Mouse (Mus musculus): ENCODE data around the gene Bub3. TPM values are rescaled to one million over a fixed set of nuclear protein-coding genes. Genes with fewer than 3 reads are reported as not detected.

The Bub3 gene
- 206 and 224 TPM in 2 replicates for polyA plus RNA-seq (2015; fragmentation: Nextera tagmentation; extraction: Ambion mirVana)

GRCm38 (mm10) chr7:131559986-131560696 is at the start of gene Bub3:
Bub3 (plus strand) TSS chr7:131560222.
- Histone ChIP-seq H3K9ac (replicated peaks) (peak within 1 kb of the TSS; percentile 81), H3K4me3 (replicated peaks) (peak within 1 kb of the TSS; percentile 71), H3K4me2 (replicated peaks) (peak within 1 kb of the TSS; percentile 68), H3K4me1 (replicated peaks) (peaks cover 45% of the 10 kb centered on the region), H3K27me3 (peaks cover 44% of the 10 kb centered on the region), H3K36me3 (peaks cover 29% of the 10 kb centered on the region), H3K9me3 (no peaks in the 10 kb centered on the region), H3K27ac (peak within 1 kb of the TSS; percentile 82)
- WGBS, result under 1% methylated on average over 44 of the region's 51 CpGs
- peak; percentile 96 for ATAC-seq

- Histone ChIP-seq H3K9ac (replicated peaks) (no peak overlapping the region), H3K4me1 (replicated peaks) (peaks cover 29% of the 10 kb centered on the region), H3K27me3 (peaks cover 90% of the 10 kb centered on the region), H3K36me3 (no peaks in the 10 kb centered on the region), H3K27ac (no peak overlapping the region), H3K4me3 (replicated peaks) (no peak overlapping the region), H3K4me2 (replicated peaks) (no peak overlapping the region), H3K9me3 (no peaks in the 10 kb centered on the region)
- peak; percentile 57; the same call in 1 of the 2 replicates for ATAC-seq
- 0% methylated on average over 7 of the region's 7 CpGs for WGBS
Observed at GRCm38 (mm10) chr7:131539979-131540378, 20.0 kb upstream of the Bub3 start.

- no peaks in the 10 kb centered on the region for H3K9me3 ChIP-seq
- 1% methylated on average over 41 of the region's 41 CpGs for WGBS
- no peak overlapping the region for H3K27ac ChIP-seq
- peaks cover 99% of the 10 kb centered on the region for H3K27me3 ChIP-seq
- H3K4me2 ChIP-seq (replicated peaks), result peak overlapping the region; percentile 63
- H3K4me3 ChIP-seq (replicated peaks), result peak overlapping the region; percentile 37
- no peak overlapping the region for H3K9ac ChIP-seq (replicated peaks)
- ATAC-seq, result no peak
- peaks cover 29% of the 10 kb centered on the region for H3K4me1 ChIP-seq (replicated peaks)
- H3K36me3 ChIP-seq, result no peaks in the 10 kb centered on the region
Observed at GRCm38 (mm10) chr7:131541184-131542114, 18.6 kb upstream of the Bub3 start.

GRCm38 (mm10) chr7:131542115-131542871 is 17.7 kb upstream of the Bub3 start, which contains the start of gene Hmx3:
Hmx3 (plus strand) TSS chr7:131542867.
- H3K36me3 ChIP-seq, result no peaks in the 10 kb centered on the region
- ATAC-seq, result peak; percentile 63
- WGBS, result under 1% methylated on average over 63 of the region's 65 CpGs
- H3K27ac ChIP-seq, result no peak within 1 kb of the TSS
- no peak within 1 kb of the TSS; the same call in 1 of the 2 replicates for H3K9ac ChIP-seq (replicated peaks)
- H3K4me1 ChIP-seq (replicated peaks), result peaks cover 29% of the 10 kb centered on the region
- peaks cover 99% of the 10 kb centered on the region for H3K27me3 ChIP-seq
- peak within 1 kb of the TSS; percentile 63 for H3K4me2 ChIP-seq (replicated peaks)
- peak within 1 kb of the TSS; percentile 37 for H3K4me3 ChIP-seq (replicated peaks)
- no peaks in the 10 kb centered on the region for H3K9me3 ChIP-seq

- Histone ChIP-seq H3K4me3 (replicated peaks) (peak overlapping the region; percentile 37), H3K27me3 (peaks cover 99% of the 10 kb centered on the region), H3K9ac (replicated peaks) (no peak overlapping the region; the same call in 1 of the 2 replicates), H3K4me1 (replicated peaks) (peaks cover 29% of the 10 kb centered on the region), H3K36me3 (no peaks in the 10 kb centered on the region), H3K4me2 (replicated peaks) (peak overlapping the region; percentile 63), H3K27ac (no peak overlapping the region), H3K9me3 (no peaks in the 10 kb centered on the region)
- WGBS, result under 1% methylated on average over 59 of the region's 71 CpGs
- peak; percentile 29 for ATAC-seq
Observed at GRCm38 (mm10) chr7:131542872-131543622, 17.0 kb upstream of the Bub3 start.

- Histone ChIP-seq H3K36me3 (no peaks in the 10 kb centered on the region), H3K9ac (replicated peaks) (no peak overlapping the region), H3K4me3 (replicated peaks) (peak overlapping the region; percentile 37), H3K27me3 (peaks cover 99% of the 10 kb centered on the region), H3K4me1 (replicated peaks) (peaks cover 29% of the 10 kb centered on the region), H3K27ac (no peak overlapping the region), H3K9me3 (no peaks in the 10 kb centered on the region), H3K4me2 (replicated peaks) (peak overlapping the region; percentile 63)
- under 1% methylated on average over 75 of the region's 75 CpGs for WGBS
- ATAC-seq, result no peak
Observed at GRCm38 (mm10) chr7:131543623-131544481, 16.2 kb upstream of the Bub3 start.

GRCm38 (mm10) chr7:131544871-131545270 is 15.2 kb upstream of the Bub3 start:
- Histone ChIP-seq H3K4me3 (replicated peaks) (no peak overlapping the region), H3K36me3 (no peaks in the 10 kb centered on the region), H3K27ac (no peak overlapping the region), H3K9me3 (no peaks in the 10 kb centered on the region), H3K4me2 (replicated peaks) (no peak overlapping the region), H3K4me1 (replicated peaks) (peaks cover 29% of the 10 kb centered on the region), H3K9ac (replicated peaks) (no peak overlapping the region), H3K27me3 (peaks cover 99% of the 10 kb centered on the region)
- no peak for ATAC-seq
- WGBS, result 1% methylated on average over 5 of the region's 5 CpGs

- H3K9ac ChIP-seq (replicated peaks), result no peak overlapping the region
- no peak overlapping the region for H3K4me2 ChIP-seq (replicated peaks)
- WGBS, result 2% methylated on average over 13 of the region's 13 CpGs
- peaks cover 99% of the 10 kb centered on the region for H3K27me3 ChIP-seq
- H3K4me3 ChIP-seq (replicated peaks), result no peak overlapping the region
- H3K9me3 ChIP-seq, result no peaks in the 10 kb centered on the region
- ATAC-seq, result no peak
- peaks cover 29% of the 10 kb centered on the region for H3K4me1 ChIP-seq (replicated peaks)
- no peaks in the 10 kb centered on the region for H3K36me3 ChIP-seq
- no peak overlapping the region for H3K27ac ChIP-seq
Observed at GRCm38 (mm10) chr7:131545701-131546385, 14.2 kb upstream of the Bub3 start.

- H3K4me2 ChIP-seq (replicated peaks), result no peak overlapping the region
- WGBS, result 10% methylated on average over 2 of the region's 2 CpGs
- no peak for ATAC-seq
- no peaks in the 10 kb centered on the region for H3K36me3 ChIP-seq
- peaks cover 99% of the 10 kb centered on the region for H3K27me3 ChIP-seq
- no peak overlapping the region for H3K9ac ChIP-seq (replicated peaks)
- H3K27ac ChIP-seq, result no peak overlapping the region
- H3K9me3 ChIP-seq, result no peaks in the 10 kb centered on the region
- no peak overlapping the region for H3K4me3 ChIP-seq (replicated peaks)
- peaks cover 29% of the 10 kb centered on the region for H3K4me1 ChIP-seq (replicated peaks)
Observed at GRCm38 (mm10) chr7:131546423-131546822, 13.6 kb upstream of the Bub3 start.

- H3K27me3 ChIP-seq, result peaks cover 99% of the 10 kb centered on the region
- WGBS, result 2% methylated on average over 5 of the region's 5 CpGs
- no peak overlapping the region for H3K4me2 ChIP-seq (replicated peaks)
- H3K4me3 ChIP-seq (replicated peaks), result no peak overlapping the region
- H3K9me3 ChIP-seq, result no peaks in the 10 kb centered on the region
- no peak overlapping the region for H3K9ac ChIP-seq (replicated peaks)
- ATAC-seq, result no peak
- no peak overlapping the region for H3K27ac ChIP-seq
- H3K4me1 ChIP-seq (replicated peaks), result peaks cover 21% of the 10 kb centered on the region
- H3K36me3 ChIP-seq, result no peaks in the 10 kb centered on the region
Observed at GRCm38 (mm10) chr7:131547481-131547880, 12.5 kb upstream of the Bub3 start.
